Mouse (Mus musculus): ENCODE data around the gene Fcgbp. TPM values are rescaled to one million over a fixed set of nuclear protein-coding genes. Genes with fewer than 3 reads are reported as not detected.
"Not testable (repeated sequence)": the region's sequence is repeated elsewhere in the genome, so short reads cannot be mapped to it uniquely, and the experiment has no call there.

Gene Fcgbp
- total RNA-seq, 2 experiments from 2014 or later = not detected

DNA sequence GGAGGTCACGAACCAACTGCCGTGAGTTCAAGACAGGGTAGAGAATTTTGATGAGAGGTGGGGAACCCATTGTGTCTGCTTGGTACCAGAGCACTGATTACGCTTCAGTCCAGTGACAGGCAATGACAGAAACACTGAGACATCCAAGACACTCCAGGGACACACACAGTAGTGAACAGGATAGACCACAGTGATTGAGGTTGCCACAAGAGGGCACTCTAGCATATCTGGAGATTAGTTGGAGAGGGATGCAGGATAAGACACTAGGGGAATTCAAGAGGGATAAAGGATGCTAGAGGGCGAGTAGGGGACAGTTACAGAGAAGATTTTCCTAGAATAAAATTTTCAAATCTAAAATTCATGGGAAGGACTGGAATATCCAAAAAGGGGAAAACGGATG lies 66.6 kb downstream of the Fcgbp start:
- DNase-seq (ENCODE audit: low spot score) = no peak
- intact Hi-C loops (cut with DNase I) = no loop called here

DNA sequence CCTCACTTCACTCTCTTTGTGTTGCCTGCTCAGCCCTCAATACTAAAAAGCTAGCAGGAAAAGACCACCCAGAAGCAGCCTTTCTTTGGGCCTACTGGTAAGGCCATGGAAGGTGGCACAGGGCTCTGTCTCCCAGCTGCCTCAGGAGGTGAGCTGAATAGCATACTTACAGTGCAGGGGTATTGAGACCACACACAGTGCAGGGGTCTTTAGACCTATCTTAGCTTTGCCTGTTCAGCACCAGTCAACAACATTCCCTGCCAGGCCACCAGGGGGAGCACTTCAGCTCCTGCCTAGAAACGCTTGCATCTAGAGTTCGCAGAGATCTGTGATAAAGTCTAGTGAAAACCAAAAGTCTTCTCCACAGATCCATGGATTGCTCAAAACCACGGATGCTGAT lies 77.2 kb downstream of the Fcgbp start:
- DNase-seq (ENCODE audit: low spot score) = no peak
- intact Hi-C loops (cut with DNase I) = loop anchor here (1.0 to 2.0 kb wide), 3 partner anchors 65 to 151 kb away; no protein-coding TSS in a partner anchor

DNA sequence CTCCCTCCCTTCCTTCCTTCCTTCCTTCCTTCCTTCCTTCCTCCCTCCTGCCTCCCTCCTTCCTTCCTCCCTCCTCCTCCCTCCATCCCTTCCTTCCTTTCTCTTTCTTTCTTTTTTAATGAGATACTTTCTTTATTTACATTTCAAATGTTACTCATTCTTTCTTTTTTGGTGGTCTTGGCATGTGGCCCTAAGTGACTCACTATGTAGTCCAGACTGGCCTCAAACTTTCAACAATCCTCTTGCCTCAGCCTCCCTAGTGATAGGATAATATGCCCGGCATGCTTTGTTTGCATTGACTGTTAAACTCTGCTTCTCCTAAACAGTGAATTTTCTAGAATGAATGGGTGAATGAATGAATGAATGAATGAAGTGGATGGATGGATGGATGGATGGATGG lies 78.8 kb downstream of the Fcgbp start:
- intact Hi-C loops (cut with DNase I) = loop anchor here (2.0 kb wide), 2 partner anchors 63 to 149 kb away; no protein-coding TSS in a partner anchor
- no peak for DNase-seq (ENCODE audit: low spot score)

DNA sequence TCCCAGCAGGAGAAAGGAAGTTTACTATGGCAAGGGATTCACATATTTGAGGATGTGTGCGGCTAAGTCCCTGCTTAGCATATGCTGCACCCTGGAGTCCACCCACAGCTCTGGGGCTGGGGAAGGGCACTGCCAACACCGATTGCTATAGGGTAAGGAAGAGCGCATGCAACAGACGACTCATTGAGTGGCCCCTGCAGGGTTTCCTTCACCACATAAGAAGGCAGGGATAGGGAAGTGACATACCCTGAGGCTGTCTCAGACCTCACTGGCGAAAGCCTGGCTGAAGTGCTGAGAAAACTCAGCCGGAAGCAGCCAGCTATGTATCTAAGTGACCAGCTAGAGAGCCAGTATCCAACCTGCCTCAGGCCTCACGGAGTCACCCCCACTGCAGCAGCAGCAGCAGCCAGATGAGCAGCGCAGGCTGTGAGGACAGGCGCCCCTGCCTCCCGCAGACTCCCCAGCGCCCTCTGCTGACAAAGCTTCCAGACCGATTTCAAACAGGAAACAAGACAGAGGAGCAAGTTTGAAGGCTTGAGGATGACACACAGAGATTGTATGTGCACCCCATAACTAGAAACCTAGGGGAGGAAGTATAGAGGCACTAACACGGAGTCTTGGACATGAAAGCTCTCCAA lies 80.7 kb downstream of the Fcgbp start:
- DNase-seq (ENCODE audit: low spot score) = no peak
- intact Hi-C loops (cut with DNase I) = no loop called here

DNA sequence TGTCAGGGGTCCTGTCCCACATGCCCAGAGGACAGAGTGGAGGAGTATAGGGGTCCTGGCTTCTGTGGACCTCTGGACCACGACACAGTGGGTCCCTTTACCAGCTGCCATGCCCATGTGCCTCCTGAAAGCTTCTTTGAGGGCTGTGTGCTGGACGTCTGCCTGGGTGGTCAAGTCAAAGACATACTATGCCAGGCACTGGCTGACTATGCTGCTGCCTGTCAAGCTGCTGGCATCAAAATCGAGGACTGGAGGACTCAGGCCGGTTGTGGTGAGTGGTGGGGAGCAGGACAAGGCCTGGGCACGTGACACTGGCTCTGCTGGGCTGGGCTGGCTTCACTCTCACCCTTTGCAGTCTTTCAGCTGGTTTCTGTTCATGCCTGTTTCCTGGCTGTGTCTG lies 82.6 kb downstream of the Fcgbp start:
- intact Hi-C loops (cut with DNase I) = not testable (repeated sequence)

DNA sequence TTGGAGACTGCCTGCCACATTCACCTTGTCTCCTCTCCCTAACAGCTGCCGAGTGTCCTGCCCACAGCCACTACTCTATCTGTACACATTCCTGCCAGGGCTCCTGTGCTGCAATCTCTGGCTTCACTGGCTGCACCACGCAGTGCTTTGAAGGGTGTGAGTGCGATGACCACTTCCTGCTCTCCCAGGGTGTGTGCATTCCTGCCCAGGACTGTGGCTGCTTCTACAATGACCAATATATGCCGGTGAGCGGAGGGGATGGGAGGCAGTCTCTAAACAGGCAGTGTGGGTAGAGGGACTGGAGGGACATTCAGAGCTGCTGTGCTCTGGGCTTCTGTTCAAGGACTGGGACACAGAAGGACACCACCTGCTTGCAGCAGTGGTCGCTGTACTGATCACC lies 88.3 kb downstream of the Fcgbp start:
- intact Hi-C loops (cut with DNase I) = no loop called here
- DNase-seq (ENCODE audit: low spot score) = no peak

More for the DNA sequence above, 82.6 kb downstream of the Fcgbp start:
- DNase-seq (ENCODE audit: low spot score) = not testable (repeated sequence)

DNA sequence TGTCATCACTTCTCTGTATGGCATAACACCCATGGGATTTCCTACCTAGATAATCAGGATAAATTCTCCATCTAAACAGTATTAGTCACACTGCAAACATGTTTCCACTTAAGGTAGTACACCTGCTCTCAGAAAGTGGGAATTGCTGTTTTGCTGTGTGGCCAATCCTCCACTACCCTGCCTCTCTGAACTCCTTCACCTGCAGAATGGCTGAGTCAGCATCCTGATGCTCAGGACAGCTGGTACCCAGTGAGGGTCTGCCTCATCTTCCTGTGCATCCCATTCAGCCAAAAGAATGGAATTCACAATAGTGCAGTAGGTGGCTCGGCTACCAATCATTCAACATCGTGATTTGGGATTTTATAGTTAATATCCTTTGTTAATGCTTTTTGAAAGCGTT lies 88.9 kb downstream of the Fcgbp start:
- no peak for DNase-seq (ENCODE audit: low spot score)
- intact Hi-C loops (cut with DNase I) = no loop called here

DNA sequence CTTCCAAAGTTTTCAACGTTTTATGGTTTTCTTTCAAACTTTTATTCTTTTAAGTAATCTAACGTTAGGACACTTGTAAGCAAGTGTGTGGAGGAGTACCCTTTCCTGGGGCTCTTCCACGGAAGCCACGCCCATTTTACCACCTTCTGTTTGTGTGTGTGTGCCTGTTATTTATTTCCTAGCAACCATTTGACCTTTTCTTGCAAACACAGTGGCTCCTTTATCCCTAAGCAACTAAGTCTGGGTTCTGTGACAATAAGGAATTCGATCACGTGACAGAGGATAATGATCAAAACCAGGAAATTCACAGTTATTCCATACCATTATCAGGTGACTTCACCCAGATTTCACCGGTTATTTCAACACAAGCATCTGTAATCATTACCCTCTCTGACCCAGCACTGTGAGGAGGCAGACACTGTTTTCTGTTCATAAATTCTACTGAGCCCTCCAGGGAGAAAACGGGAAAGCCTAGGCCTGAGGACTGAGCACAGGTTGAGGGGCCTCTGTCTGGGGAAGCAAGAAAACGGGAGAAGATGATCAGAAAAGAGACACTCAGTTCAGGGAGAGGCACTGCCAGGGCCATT lies 90.2 kb downstream of the Fcgbp start:
- no peak for DNase-seq (ENCODE audit: low spot score)

DNA sequence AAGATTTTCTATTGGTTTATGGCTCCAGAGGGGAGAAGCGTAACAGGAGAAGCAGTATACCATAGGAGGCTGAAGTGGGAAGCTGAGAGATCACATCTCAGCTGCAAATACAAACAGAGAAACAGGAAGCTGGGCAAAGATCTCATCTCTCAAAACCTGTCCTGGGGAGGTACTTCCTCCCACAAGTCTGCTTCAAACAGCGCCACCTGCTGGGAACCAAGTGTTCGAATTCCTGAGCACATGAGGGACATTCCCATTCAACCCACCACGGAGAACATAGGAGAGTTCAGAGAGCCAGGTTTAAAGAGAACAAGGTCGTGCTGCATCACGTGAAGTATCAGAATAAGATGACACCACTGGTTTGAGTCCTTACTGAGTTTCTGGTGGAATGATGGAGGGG lies 94.4 kb downstream of the Fcgbp start:
- DNase-seq (ENCODE audit: low spot score) = no peak
- intact Hi-C loops (cut with DNase I) = loop anchor here (5.0 kb wide), 1 partner anchor 113 kb away; the partner anchor contains the start of gene Psmc4

More for the DNA sequence above, 90.2 kb downstream of the Fcgbp start:
- intact Hi-C loops (cut with DNase I) = no loop called here

DNA sequence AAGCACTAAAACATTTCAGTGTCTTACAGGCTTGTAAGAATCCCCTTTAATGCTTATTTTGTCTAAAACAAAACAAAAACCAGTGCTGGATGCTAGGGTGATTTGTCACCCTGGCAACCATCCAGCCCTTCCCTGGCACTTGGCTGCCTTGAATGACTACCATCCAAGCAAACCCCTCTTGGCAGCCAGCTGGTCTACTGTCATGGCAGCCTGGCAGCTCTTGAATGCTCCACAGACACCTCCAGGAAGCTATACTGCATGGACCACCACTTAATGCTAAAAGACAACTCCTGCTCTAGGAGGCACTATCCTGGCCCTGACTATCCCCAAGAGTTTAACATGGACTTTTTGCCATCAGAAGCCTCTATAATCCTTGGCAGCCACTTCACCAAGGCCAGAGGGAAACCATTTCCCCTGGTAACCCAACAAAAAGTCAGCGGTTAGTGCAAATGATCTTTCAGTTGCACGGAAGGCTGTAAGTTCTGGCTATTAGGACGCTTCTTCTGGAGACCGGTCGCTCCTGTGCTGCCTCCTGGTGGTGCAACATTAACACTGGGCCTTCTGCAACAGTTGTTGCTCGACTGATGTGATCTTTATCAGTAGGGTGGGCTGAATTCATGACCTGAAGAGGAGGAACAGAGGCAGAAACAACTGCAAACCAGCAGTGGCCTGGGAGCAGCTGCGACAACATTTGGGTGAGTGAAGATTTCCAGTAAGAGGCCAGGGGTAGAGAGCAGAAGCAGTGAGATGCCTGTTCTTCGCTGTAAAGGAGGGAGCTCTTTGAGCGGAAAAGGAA lies 97.5 kb downstream of the Fcgbp start:
- peak; percentile 31 for DNase-seq (ENCODE audit: low spot score)
- intact Hi-C loops (cut with DNase I) = loop anchor here (1.0 to 5.0 kb wide), 2 partner anchors 21 to 116 kb away; partner anchors contain the start of gene Psmc4

DNA sequence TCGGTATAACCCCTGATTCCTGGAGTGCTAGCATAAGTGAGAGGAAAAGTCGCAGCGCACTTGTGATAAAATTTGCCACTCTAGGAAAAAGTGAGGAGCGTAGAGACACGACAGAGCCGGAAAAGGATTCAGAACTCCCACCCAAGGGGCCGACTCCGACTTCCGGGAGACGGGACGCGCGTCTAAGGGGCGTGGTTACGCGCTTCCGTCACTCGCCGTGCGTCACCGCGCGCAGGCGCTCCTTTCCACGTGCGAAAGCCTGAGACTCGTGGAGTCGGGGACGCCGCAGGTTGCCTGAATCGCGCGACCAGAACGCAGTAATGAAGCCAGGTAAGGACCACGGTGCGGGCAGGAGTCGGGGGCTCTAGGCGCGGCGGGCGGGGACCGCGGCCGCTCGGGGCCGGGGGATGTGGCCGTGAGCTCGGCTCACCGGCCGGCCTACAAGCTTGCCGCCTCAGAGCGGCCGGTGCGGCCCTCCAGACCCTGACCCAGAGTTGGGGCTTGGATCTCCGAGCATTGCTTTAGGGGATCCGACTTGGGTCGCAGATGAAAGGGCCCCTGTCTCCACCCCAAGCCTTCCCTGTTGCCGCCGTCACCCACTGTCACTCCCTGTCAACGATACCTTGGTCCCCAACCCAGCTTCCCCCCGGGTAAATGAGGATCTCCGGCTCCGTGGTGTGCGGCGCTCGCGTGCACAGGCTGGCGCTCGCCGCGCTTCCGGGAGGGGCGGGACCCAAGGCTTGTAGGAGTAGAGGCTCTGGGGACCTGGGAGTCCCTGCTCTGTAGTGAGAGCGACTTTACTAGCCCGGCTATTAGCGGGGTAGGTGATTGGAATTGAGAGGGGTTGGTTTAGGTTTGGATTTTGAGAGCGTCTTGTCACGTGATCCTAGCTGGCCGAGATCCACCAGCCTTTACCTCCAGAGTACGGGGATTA lies 98.7 kb downstream of the Fcgbp start, which contains the start of gene Fbl:
TSS of gene Fbl (plus strand) at position 222 of the 934 bp plus-strand sequence.
- intact Hi-C loops (cut with DNase I) = loop anchor here (5.0 kb wide), 1 partner anchor 117 kb away; the partner anchor contains the start of gene Psmc4

More for the DNA sequence above, 98.7 kb downstream of the Fcgbp start, which contains the start of gene Fbl:
- peak; percentile 81 for DNase-seq (ENCODE audit: low spot score)

Other genes with a start within 250 kb of the Fcgbp start
- gene Zfp59, start 232.6 kb upstream of the Fcgbp start, total RNA-seq (2021) = 1 to 10 TPM; 2.6 to 3.1 TPM
- 1 to 10 TPM; 3.3 to 3.5 TPM for gene Zfp607a, start 213.7 kb upstream of the Fcgbp start, total RNA-seq (2021)
- 1 to 10 TPM; 6.2 to 6.6 TPM for gene Zfp974, start 141.8 kb upstream of the Fcgbp start, total RNA-seq (2021)
- 1 to 10 TPM; 7.3 to 8.7 TPM for gene Zfp780b, start 92.1 kb upstream of the Fcgbp start, total RNA-seq (2021)
- gene Zfp850, start 57.1 kb upstream of the Fcgbp start, total RNA-seq (2021) = under 1 TPM; 0.75 to 0.94 TPM
- gene Psmc4, start 21.1 kb upstream of the Fcgbp start, total RNA-seq (2021) = 10 to 100 TPM; 86.9 to 94.6 TPM
- not detected for gene 9530053A07Rik, start 58.2 kb downstream of the Fcgbp start, total RNA-seq (2021)
- 10 to 100 TPM; 32.2 to 35.3 TPM for gene Fbl, start 98.5 kb downstream of the Fcgbp start, total RNA-seq (2021)
- 10 to 100 TPM; 30.5 to 32.0 TPM for gene Dyrk1b, start 108.2 kb downstream of the Fcgbp start, total RNA-seq (2021)
- 10 to 100 TPM; 11.9 to 12.1 TPM for gene Eid2, start 196.6 kb downstream of the Fcgbp start, total RNA-seq (2021)
- gene Eid2b, start 206.5 kb downstream of the Fcgbp start, total RNA-seq (2021) = 10 to 100 TPM; 10.1 to 10.2 TPM
- gene Selenov, start 219.9 kb downstream of the Fcgbp start, total RNA-seq (2021) = not detected
- gene Dll3, start 231.0 kb downstream of the Fcgbp start, total RNA-seq (2021) = not detected
- gene Timm50, start 240.8 kb downstream of the Fcgbp start, total RNA-seq (2021) = 10 to 100 TPM; 60.5 to 61.7 TPM